Mouse (Mus musculus) intestine, embryonic 14.5 days (tissue): ENCODE measurements around the gene Cacng6. TPM values are rescaled to one million over a fixed set of nuclear protein-coding genes. Genes with fewer than 3 reads are reported as not detected.

ENCODE experiments used
- ATAC-seq: fragments of 200-750 bp; cut with Nextera tagmentation; replicated peaks from 2 replicates; pipeline ENCODE4 v1.8.0; 2017; ENCODE audit warnings: low read depth, moderate number of reproducible peaks, moderate TSS enrichment, moderate library complexity; ENCODE audit not compliant: low FRiP score, low TSS enrichment
- DNase-seq: peaks from one replicate; pipeline ENCODE4 v3.0.0-alpha.2; 2018; ENCODE audit warnings: low spot score
- H3K27ac ChIP-seq: fragments of 300-500 bp; sonication (generic); 2 replicates; pipeline ENCODE4 v1.5.1; 2014; ENCODE audit warnings: low read depth, mild to moderate bottlenecking, control low read depth
- H3K27me3 ChIP-seq: fragments of 300-500 bp; sonication (generic); replicated peaks from 2 replicates; pipeline ENCODE4 v1.6.1; 2014; ENCODE audit warnings: low read length, control low read depth; ENCODE audit not compliant: control insufficient read depth, insufficient read depth
- H3K36me3 ChIP-seq: fragments of 300-500 bp; sonication (generic); 2 replicates; pipeline ENCODE4 v1.6.1; 2014; ENCODE audit warnings: low read length, control low read depth; ENCODE audit not compliant: control insufficient read depth, insufficient read depth
- H3K4me1 ChIP-seq: fragments of 300-500 bp; sonication (generic); replicated peaks from 2 replicates; pipeline ENCODE4 v1.6.1; 2014; ENCODE audit warnings: low read length, control low read depth, mixed read lengths; ENCODE audit not compliant: control insufficient read depth, insufficient read depth
- H3K4me2 ChIP-seq: fragments of 300-500 bp; sonication (generic); 2 replicates; pipeline ENCODE4 v1.6.1; 2014; ENCODE audit warnings: low read length
- H3K4me3 ChIP-seq: fragments of 300-500 bp; sonication (generic); 2 replicates; pipeline ENCODE4 v1.5.1; 2014; ENCODE audit warnings: low read depth, low read length, control low read depth, mixed read lengths
- H3K9ac ChIP-seq: fragments of 300-500 bp; sonication (generic); 2 replicates; pipeline ENCODE4 v1.6.1; 2014; ENCODE audit warnings: mild to moderate bottlenecking, low read length
- H3K9me3 ChIP-seq: fragments of 300-500 bp; sonication (generic); 2 replicates; pipeline ENCODE4 v1.6.1; 2016; ENCODE audit warnings: low read length, control low read depth; ENCODE audit not compliant: control insufficient read depth
- WGBS: fragments of 180-500 bp; shearing (Covaris S2); extraction: QIAGEN DNeasy Blood & Tissue Kit; methylation state at CpG from one replicate; pipeline ENCODE4 v1.1.7; 2014; 5-methylcytosine and 5-hydroxymethylcytosine counted together
- polyA plus RNA-seq: library from polyadenylated mRNA; unstranded; fragments of >200 nt; fragmentation: Nextera tagmentation; extraction: Ambion mirVana; gene quantifications from 2 replicates; pipeline ENCODE4 v1.2.1, GENCODE M21; 2014

Cacng6 gene
- polyA plus RNA-seq, 1 experiment from 2014 or later = not detected

DNA sequence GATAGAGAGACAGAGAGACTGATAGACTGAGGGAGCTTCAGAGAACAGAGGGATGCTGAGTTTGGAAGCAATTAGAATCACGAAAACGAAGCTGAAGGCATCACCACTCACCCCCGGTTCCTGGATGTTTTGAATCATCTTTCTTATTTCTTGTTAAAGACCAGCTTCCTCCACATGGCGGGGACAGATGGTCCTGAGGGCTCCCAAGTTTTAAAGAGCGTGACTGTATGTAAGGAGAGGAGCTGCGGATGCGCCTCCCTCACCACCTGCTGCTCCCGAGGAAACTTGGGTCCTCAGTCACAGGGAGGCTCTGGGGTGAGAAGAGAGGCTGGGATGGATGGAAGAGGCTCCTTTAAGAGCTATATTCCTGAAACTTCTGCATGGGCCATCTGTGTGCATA is 36.3 kb downstream of the Cacng6 start:
- Histone ChIP-seq H3K9me3 (no peaks in the 10 kb centered on the region), H3K36me3 (no peaks in the 10 kb centered on the region), H3K9ac (no peak overlapping the region), H3K4me1 (no peaks in the 10 kb centered on the region), H3K27me3 (no peaks in the 10 kb centered on the region), H3K27ac (no peak overlapping the region), H3K4me2 (no peak overlapping the region), H3K4me3 (no peak overlapping the region)
- ATAC-seq = no peak
- DNase-seq = no peak
- 85% methylated on average over 8 of the region's 8 CpGs for WGBS

DNA sequence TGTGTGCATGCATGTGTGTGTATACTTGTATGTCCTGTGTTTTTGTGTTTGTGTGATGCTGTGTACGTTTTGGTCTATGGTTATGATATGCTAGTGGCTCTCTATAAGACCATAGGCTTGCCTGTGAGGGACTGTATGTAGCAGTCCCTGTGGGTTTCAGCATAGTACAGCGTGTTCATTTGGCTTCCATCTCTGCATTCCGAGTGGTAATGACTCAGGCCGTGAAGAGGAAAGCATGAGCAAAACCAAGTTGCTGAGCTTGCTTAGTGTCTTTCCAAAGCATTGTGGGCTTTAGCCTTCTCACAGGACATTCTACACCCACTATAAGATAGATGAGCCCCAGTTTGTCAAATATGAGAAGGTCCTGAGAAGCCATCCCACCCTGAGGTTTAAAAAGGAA is 39.3 kb downstream of the Cacng6 start:
- H3K27ac ChIP-seq = no peak overlapping the region
- no peak for DNase-seq
- no peak overlapping the region for H3K4me2 ChIP-seq
- ATAC-seq = no peak
- H3K4me1 ChIP-seq = no peaks in the 10 kb centered on the region
- H3K4me3 ChIP-seq = no peak overlapping the region
- no peaks in the 10 kb centered on the region for H3K27me3 ChIP-seq
- WGBS = 77% methylated on average over 4 of the region's 4 CpGs
- H3K9me3 ChIP-seq = no peaks in the 10 kb centered on the region
- H3K9ac ChIP-seq = no peak overlapping the region
- no peaks in the 10 kb centered on the region for H3K36me3 ChIP-seq

DNA sequence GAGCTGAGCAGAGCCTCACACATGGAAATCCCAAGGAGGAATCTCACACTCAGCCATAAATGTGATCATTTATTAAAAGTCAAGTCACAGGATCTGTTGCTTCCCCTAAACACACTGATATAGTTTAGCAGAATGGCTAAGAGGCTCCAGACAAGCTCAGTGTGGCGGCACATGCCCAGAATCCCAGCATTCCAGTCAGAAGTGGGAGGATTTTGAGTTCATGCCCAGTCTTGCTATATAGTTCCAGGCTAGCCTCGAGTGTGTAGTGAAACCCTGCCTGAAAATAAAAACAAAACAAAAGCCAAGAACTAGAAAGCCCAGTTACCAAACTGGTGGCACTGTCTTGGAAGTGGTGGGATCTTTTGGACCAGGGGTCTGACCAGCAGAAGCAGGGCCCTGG is 44.6 kb downstream of the Cacng6 start:
- Histone ChIP-seq H3K9me3 (no peaks in the 10 kb centered on the region), H3K27ac (no peak overlapping the region), H3K4me2 (no peak overlapping the region), H3K4me1 (no peaks in the 10 kb centered on the region), H3K4me3 (no peak overlapping the region), H3K9ac (no peak overlapping the region), H3K27me3 (no peaks in the 10 kb centered on the region), H3K36me3 (no peaks in the 10 kb centered on the region)
- 73% methylated on average over 2 of the region's 2 CpGs for WGBS
- peak; percentile 28 for DNase-seq
- no peak for ATAC-seq

DNA sequence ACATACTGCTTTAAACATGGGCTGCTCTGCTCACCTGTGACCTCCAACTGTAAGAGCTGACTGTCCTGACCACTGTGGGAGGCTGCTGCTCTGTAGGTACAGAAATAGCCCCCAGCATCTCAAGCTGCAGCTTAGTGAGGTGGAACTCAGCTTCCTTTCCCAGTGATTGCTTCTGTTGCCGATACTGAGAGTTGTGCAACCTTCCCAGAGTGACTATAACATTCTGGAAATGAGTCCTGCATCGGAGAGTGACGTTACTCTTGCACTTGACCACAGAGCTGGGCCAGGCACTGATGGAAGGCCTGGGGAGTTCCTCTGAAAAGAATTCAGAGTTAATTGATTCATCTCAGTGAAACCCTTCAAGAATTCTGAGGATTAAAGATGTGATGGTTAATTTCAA is 48.8 kb downstream of the Cacng6 start:
- Histone ChIP-seq H3K4me2 (no peak overlapping the region), H3K9me3 (no peaks in the 10 kb centered on the region), H3K27me3 (no peaks in the 10 kb centered on the region), H3K4me3 (no peak overlapping the region), H3K9ac (no peak overlapping the region), H3K27ac (no peak overlapping the region), H3K36me3 (no peaks in the 10 kb centered on the region), H3K4me1 (no peaks in the 10 kb centered on the region)
- ATAC-seq = no peak
- WGBS = 86% methylated on average over 3 of the region's 3 CpGs
- peak; percentile 25 for DNase-seq

DNA sequence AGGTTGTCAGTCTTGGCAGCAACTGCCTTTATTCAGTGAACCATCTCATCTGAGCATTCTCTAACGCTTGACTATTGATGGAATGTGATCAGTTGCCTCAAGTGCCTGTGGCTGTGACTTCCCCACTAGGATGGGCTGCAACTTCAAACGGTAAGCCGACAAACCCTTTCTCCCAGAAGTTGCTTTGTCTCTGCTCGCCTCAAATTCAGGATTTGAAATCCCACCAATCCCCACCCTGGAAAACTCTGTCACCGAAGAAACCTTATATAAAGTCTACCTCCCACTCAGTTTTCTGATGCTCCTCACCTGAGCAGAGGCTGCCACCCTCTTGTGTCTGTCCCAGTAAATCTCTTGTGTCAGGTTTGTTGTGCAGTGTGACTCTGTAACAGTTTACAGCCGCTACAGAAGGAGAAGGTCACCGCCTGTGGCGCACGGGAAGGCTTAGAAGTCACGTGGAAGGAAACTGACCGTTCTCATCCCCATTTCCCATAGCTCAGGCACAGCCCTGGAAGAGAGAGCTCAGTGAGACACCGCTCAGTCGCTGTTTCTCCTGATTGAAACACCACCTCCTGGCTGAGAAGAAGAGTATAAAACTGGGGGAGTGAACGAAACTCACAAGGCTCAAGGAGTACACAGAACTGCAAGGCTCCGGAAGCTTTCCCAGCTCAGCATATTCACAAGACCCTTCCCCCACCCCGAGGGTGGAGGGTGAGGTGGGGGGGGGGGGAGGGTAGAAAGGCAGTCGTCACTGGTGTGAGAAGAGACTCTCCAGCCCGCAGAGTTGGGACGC is 50.5 kb downstream of the Cacng6 start:
- ATAC-seq (no peak), DNase-seq (no peak)
- Histone ChIP-seq H3K36me3 (no peaks in the 10 kb centered on the region), H3K9ac (no peak overlapping the region), H3K4me3 (no peak overlapping the region), H3K27me3 (no peaks in the 10 kb centered on the region), H3K4me1 (no peaks in the 10 kb centered on the region), H3K27ac (no peak overlapping the region), H3K4me2 (peak overlapping the region; percentile 28), H3K9me3 (no peaks in the 10 kb centered on the region)
- WGBS = 7% methylated on average over 19 of the region's 19 CpGs

DNA sequence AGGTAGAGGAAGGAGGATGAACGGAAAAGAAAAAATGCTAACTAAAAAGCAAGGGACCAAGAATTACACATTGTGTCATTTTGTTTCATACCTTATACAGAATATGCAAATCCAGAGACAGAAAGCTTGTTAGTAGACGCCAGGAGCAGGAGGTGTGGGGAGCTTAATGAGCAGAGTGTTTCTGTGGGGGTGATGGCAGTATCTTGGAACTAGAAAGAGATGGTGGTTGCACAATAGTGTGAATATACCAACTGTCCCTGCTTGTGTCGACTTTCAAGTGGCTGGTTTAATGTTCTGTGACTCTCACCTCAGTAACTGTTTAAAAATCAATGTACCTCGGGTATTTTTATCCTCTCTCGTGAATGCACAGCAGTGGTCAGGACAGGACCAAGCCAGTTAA is 52.7 kb downstream of the Cacng6 start:
- Histone ChIP-seq H3K4me1 (no peaks in the 10 kb centered on the region), H3K27me3 (no peaks in the 10 kb centered on the region), H3K27ac (no peak overlapping the region), H3K9me3 (peaks cover 2% of the 10 kb centered on the region; the same call in 1 of the 2 replicates), H3K4me2 (no peak overlapping the region), H3K9ac (no peak overlapping the region), H3K36me3 (no peaks in the 10 kb centered on the region), H3K4me3 (no peak overlapping the region)
- WGBS = 71% methylated on average over 5 of the region's 5 CpGs
- DNase-seq = no peak
- ATAC-seq = no peak

DNA sequence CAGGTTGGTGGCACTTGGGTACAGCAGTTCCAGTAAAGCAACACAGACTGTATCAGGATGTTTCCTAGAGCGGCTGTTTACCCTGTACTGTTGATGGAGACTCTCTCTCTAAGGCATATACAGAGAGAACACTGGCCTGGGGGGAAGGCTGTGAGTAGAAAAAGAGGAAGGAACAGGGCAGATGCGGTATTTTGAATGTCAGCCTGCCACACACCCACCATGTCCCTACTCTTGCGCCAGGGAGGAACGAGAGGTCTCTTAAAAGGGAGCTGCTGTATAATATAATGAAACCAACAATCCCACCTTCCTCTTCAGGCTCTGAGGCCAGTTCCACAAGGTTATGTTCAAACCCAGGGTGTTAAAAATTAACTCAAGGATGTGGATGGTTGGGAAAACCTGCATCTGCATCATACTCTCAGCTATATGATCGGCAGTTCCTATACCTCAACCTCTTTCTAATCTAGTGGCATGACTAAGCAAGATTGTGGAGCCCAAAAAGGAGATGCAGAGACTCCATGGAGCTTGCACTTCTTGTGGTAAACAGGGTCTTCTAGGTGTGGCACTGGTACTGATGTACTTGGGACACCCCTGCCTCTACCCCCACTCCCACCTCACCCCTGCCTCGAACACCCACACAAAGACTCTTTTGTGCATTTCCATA is 58.1 kb downstream of the Cacng6 start:
- peaks cover 2% of the 10 kb centered on the region; the same call in 1 of the 2 replicates for H3K9me3 ChIP-seq
- no peaks in the 10 kb centered on the region for H3K4me1 ChIP-seq
- H3K4me3 ChIP-seq = no peak overlapping the region
- no peak overlapping the region for H3K27ac ChIP-seq
- H3K27me3 ChIP-seq = no peaks in the 10 kb centered on the region
- DNase-seq (no peak), ATAC-seq (no peak)
- no peak overlapping the region for H3K9ac ChIP-seq
- WGBS = 90% methylated on average over 6 of the region's 6 CpGs
- H3K4me2 ChIP-seq = no peak overlapping the region
- H3K36me3 ChIP-seq = no peaks in the 10 kb centered on the region
